Mouse (Mus musculus): Measurements from ENCODE around the gene Srgap1.

Gene Srgap1

DNA sequence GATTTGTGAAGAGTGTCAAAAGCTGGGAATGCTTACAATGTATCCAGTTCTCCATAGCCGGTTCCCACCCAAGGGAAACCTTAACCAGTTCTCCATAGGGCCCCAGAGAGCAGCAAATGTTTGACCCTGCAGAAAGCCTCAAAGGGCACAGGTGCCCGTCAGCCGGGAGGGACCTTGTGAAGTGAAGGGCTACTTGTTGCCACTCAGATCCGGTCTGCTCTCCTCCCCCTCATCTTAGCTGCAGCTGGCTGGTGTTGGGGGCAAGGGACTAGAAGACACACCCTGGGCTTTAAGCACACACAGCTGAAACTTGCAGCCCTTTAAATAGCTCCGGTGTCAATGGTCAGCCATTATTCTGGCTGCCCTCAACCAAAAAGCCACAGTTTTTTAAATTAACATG is 30.1 kb downstream of the Srgap1 start:
- no peak for DNase-seq (ENCODE audit: low spot score in 2 of 2)

DNA sequence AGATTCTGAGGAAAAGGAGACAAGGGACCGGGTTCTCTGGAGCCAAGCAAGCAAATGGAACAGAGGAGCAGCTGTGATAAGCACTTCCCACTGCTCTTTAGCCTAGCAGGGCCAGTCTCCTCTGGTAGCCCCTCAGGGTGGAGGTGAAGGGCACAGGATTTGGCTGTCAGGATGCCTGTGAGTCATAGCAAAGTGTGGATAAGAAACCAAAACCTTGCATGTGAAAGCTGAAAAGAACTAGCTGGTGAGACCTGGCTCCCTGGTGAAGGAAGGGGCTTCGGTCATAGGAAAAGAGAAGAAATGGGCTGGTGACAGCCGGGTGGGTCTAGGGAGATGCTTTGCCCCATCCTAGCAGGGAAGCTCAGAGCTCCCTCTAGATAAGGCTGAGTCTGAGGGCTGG is 30.5 kb downstream of the Srgap1 start:
- DNase-seq (ENCODE audit: low spot score in 2 of 2) = no peak

DNA sequence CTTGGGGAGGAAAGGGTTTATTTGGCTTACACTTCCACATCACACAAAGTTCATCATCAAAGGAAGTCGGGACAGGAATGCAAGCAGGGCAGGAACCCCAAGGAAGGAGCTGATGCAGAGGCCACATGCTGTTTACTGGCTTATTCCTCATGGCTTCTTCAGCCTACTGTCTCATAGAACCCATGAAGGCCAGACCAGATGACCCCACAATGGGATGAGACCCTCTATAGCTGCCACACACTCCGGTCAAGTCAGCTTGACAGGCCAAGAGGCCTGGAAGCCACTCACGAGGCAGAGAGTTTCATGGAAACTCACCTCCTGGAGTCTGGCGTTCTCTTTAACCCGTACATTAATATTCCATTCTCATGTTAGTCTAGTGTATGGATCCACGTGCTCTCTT is 34.8 kb downstream of the Srgap1 start:
- DNase-seq (ENCODE audit: low spot score in 2 of 2) = no peak

GRCm38 (mm10) chr10:122008731-122009391 is 38.3 kb downstream of the Srgap1 start:
- no peak for DNase-seq (ENCODE audit: low spot score in 2 of 2)

DNA sequence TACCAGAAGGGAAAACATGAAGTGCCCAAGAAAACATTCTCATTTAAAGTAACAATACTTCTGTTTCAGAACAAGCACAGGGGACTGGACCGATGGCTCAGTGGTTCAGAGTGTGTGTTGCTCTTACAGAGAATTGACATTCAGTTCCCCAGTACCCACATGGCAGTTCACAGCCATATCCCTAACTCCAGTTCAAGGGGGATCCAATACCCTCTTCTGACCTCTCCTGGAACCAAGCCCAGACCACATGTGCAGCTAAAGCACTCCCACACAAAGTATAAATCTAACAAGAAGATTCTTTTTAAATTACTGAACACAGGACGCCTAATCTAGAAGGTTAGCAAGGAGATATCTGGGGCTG is 38.8 kb downstream of the Srgap1 start:
- DNase-seq (ENCODE audit: low spot score in 2 of 2) = no peak

DNA sequence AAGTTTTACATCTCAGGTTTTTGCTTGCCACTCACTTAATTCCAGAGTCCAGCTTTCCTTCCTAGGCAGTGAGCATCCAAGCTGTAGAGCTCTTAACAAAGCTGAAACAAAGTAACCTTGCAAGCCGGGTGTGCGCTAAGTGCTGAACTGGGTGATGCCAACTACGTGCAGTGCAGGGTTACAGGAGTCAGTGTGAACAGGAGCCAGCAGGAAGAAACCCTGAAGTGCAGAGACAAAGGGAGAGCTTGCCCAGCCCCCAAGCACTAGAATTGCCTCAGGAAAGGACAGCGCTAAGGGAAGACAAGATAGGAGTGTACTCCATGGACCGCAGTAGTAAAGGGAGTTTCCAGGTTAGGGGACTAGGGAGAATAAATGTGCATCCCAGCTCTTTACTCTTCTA is 40.5 kb downstream of the Srgap1 start:
- DNase-seq (ENCODE audit: low spot score in 2 of 2) = no peak

- DNase-seq (ENCODE audit: low spot score in 2 of 2) = no peak
Observed at GRCm38 (mm10) chr10:122006151-122006550, 41.0 kb downstream of the Srgap1 start.

DNA sequence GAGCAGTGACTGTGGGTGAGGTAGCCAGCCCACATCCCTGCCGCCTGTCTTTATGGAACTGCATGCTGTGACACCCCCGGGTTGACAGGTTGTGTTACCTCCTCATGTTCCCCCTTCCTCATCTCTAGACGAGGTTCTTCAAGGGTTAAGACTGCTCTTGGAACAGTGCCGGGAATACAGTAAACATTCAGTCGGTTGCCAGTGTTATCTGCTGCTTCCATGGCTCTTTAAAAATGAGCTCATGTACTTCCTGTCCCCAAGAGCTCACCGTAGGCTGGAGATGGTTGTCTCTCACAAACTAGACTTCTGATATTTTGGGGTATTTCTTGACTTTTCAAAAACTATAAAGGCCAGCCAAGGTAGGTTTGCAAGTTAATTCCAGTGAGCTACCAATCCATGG is 41.6 kb downstream of the Srgap1 start:
- no peak for DNase-seq (ENCODE audit: low spot score in 2 of 2)

DNA sequence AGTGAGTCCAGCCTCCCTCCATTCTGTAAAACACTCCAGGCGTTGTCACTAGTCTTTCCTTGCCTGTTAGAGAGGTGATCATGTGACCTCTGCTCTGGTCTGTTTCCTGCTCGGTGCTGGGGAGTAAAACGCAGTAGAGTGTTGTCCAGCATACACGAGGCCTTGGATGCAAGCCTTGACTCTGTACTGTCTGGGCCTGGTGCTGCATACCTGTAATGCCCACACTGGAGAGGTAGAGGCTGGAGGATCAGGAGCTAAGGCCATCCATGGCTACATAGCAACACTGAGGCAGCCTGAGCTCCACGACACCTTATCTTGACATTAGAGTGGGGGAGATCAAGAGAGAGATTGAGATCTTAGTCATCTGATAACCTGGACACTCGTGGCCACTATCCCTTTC is 44.2 kb downstream of the Srgap1 start:
- no peak for DNase-seq (ENCODE audit: low spot score in 2 of 2)

- DNase-seq (ENCODE audit: low spot score in 2 of 2) = no peak
Observed at GRCm38 (mm10) chr10:121998806-121999205, 48.3 kb downstream of the Srgap1 start.

DNA sequence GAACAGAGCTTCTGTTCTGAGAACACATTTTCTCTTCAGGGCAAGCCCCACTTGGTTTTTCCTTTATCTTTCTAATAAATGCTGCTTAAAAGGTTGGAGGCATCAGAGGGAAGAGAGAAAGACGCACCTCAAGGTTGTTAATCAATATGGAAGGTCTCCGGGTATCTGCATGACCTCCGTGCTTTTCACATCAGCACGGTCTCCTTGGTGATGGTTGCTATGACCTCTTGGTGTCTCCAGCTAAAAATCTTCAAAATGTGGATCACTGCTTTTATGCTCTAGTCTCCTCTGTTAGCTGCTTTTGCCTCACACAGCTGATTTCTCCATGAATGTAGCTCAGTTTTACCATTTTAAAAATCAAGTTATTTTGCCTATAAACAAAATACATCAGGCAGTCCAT is 50.6 kb downstream of the Srgap1 start:
- no peak for DNase-seq (ENCODE audit: low spot score in 2 of 2)

DNA sequence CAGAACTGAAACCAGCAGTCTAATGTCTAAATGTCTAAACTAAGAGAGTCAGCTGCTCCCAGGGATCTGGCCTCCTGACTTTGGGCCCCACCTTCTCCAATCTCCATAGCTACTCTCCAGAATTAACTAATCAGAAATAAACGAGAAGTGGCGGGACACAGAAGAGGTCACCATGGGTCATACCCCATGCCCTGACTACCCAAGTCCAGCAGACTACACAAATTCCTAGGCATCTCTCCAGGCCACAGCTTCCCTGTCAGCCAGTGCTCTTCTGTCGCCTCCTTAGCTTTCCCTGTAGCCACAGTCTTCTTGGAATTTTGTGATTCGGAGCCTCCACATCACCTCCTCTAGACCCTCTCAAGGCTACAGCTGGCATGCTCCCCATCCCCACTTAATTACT is 51.7 kb downstream of the Srgap1 start:
- no peak for DNase-seq (ENCODE audit: low spot score in 2 of 2)

- DNase-seq (ENCODE audit: low spot score in 2 of 2) = no peak
Observed at GRCm38 (mm10) chr10:121994660-121995059, 52.5 kb downstream of the Srgap1 start.

GRCm38 (mm10) chr10:121992609-121993008 is 54.5 kb downstream of the Srgap1 start:
- no peak for DNase-seq (ENCODE audit: low spot score in 2 of 2)

DNA sequence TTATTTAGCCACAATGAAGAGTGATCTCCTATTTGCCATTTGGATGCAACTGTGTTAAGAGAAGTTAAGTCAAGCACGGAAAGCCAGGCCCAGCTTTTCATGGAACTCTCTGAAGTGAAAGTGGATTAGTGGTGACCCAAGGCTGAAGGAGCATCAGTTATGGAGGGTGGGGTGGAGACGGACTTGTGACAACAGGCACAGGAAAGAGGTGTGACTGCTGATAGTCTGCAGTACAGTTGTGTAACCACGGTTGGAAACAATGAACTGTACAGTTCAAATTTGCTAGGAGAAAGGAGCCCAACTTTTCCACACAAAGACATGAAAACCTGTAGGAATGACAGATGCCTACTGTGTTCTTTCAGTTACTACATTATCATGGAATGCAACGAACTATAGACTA is 60.1 kb downstream of the Srgap1 start:
- no peak for DNase-seq (ENCODE audit: low spot score in 2 of 2)

DNA sequence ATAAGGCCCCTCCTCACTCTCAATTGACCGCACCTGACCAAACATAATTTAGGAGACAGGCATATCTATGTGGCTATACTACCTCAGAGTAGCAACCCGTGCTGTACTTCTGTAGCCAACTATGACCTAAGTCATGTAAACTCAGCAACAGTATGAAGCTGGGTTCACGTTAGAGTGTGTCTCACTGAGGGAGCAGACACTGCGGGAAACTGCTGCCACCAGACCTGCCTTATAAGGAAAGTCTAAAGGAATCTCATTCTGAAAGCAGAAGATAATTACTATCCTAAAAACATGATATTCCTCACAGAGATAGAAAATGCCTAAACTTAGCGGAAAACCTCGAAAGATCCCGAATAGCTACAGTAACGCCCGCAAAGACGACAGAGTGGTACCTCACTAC is 62.2 kb downstream of the Srgap1 start:
- DNase-seq (ENCODE audit: low spot score in 2 of 2) = no peak

- DNase-seq (ENCODE audit: low spot score in 2 of 2) = no peak
Observed at GRCm38 (mm10) chr10:121983993-121984610, 63.0 kb downstream of the Srgap1 start.

GRCm38 (mm10) chr10:121975330-121975729 is 71.8 kb downstream of the Srgap1 start:
- DNase-seq (ENCODE audit: low spot score in 2 of 2) = no peak

GRCm38 (mm10) chr10:121974591-121974990 is 72.5 kb downstream of the Srgap1 start:
- DNase-seq (ENCODE audit: low spot score in 2 of 2) = no peak

DNA sequence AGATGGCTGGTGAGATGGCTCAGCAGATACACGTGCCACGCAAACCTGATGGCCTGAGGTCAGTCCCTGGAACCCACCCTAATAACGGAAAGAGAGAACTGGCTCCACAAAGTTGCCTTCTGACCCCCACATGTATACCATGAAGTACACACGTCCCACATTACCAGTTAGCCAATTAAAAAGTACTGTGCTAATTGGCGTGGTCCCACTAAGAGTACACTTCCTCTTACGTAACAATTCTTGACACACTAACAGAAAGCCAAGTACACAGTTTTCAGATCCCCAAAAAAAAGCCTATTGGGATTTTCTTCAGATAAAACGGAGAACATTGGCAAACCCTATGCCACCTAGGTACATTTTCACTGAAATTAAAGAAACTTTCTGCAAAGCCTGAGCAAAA is 73.8 kb downstream of the Srgap1 start:
- DNase-seq (ENCODE audit: low spot score in 2 of 2) = no peak

DNA sequence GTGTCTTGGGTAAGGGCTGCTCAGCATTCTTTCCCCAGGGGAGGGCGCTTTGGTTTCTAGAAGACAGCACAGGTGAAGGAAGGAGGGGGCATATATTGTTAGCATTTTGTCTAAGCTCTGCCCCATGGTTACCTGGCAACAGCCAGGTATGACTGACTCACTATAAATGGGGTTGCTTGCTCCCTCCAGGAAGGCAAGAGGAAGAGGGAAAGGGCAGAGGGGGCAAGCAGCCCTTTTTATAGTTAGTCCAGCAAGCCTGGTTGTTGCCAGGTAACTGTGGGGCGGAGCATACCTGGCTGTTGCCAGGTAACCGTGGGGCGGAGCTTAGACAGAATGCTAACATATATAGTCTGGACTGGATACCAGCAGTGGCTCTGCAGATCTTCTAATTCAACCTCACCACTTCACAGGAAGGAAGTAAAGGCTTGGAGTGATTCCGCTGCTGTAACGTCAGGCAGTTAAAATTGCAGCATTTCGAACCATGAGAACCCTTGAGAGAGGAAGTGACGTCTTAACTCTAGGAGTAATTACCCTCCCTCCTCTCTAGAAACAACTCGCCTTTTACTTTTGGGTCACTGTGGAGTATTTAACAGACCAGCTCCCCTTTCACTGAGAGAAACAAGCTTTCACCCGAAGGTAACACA is 74.7 kb downstream of the Srgap1 start:
- DNase-seq (ENCODE audit: low spot score in 2 of 2) = no peak

- DNase-seq (ENCODE audit: low spot score in 2 of 2) = no peak
Observed at GRCm38 (mm10) chr10:121971658-121972057, 75.5 kb downstream of the Srgap1 start.

- no peak for DNase-seq (ENCODE audit: low spot score in 2 of 2)
Observed at GRCm38 (mm10) chr10:121970912-121971311, 76.2 kb downstream of the Srgap1 start.
